Comparison of ENCODE assay signal across 19 mouse cellular contexts in genomic region chr3:97802927-97803326, GRCm38 (mm10).
DNase-seq lines count a peak whose midpoint lies in the region; ATAC-seq and TF ChIP-seq lines count a peak whose summit lies in the region.
"Had no signal": no experiment of that assay in that cellular context is flagged by ENCODE, and none has a peak within 500 bp of the region (broad histone marks: within the 10 kb centered on the region; RNA-seq: fewer than 3 reads in every experiment).

No protein-coding gene starts in this region.

- TF ChIP-seq CTCF in heart, adult 2 months (IDR thresholded peaks at IDR 0.05) = no peak
- no peak for TF ChIP-seq CTCF in lung, embryonic 14.5 days (IDR thresholded peaks at IDR 0.05; ENCODE audit: low read depth)
- no peak for TF ChIP-seq CTCF in heart, postnatal 0 days (IDR thresholded peaks at IDR 0.05; ENCODE audit: low read depth)

- H3K27ac ChIP-seq in heart, adult 2 months = peak overlapping the region; percentile 94
- H3K27ac ChIP-seq in heart, embryonic 13.5 days (replicated peaks) = peak overlapping the region; percentile 94
- peak overlapping the region; percentile 58; the same call in 1 of the 2 replicates for H3K27ac ChIP-seq in lung, embryonic 14.5 days (ENCODE audit: low read depth)
- peak overlapping the region; percentile 95 for H3K27ac ChIP-seq in heart, postnatal 0 days (ENCODE audit: low read depth)
- no peak overlapping the region for H3K27ac ChIP-seq in forebrain, embryonic 16.5 days (ENCODE audit: low read length)
- H3K27ac ChIP-seq: embryonic facial prominence, embryonic 12.5 days; forebrain, embryonic 15.5 days; hindbrain, embryonic 12.5 days; hindbrain, postnatal 0 days had no signal

- H3K9ac ChIP-seq in heart, adult 2 months (ENCODE audit: low read depth, low read length) = no peak overlapping the region; the same call in 1 of the 2 replicates
- H3K9ac ChIP-seq in heart, embryonic 13.5 days = peak overlapping the region; percentile 68
- H3K9ac ChIP-seq in lung, embryonic 14.5 days = no peak overlapping the region
- 0 out of 2 replicates have a peak overlapping the region, but pooled peaks have one; percentile 12 for H3K9ac ChIP-seq in heart, postnatal 0 days (replicated peaks; ENCODE audit: low read depth, low read length)
- H3K9ac ChIP-seq in forebrain, embryonic 16.5 days (replicated peaks; ENCODE audit: low read depth, low read length) = no peak overlapping the region
- H3K9ac ChIP-seq: embryonic facial prominence, embryonic 12.5 days; forebrain, embryonic 15.5 days; hindbrain, embryonic 12.5 days had no signal

- DNase-seq in heart, adult 2 months = peak in 1 of 2 experiments; percentile 18
- DNase-seq in heart, postnatal 4 days = no peak
- no peak for DNase-seq in heart, postnatal 14 days
- DNase-seq in lung, embryonic 14.5 days = no peak
- no peak for DNase-seq in lung, postnatal 14 days
- no peak for DNase-seq in heart, postnatal 0 days (ENCODE audit: low spot score)
- DNase-seq: adrenal gland, postnatal 14 days; cerebellum, adult 11-12 months; cerebellum, adult 9-10 months; cerebellum, postnatal 25 days had no signal

- H3K27me3 ChIP-seq in heart, adult 2 months (ENCODE audit: control insufficient read depth, insufficient read depth, low read length) = no peaks in the 10 kb centered on the region
- no peaks in the 10 kb centered on the region for H3K27me3 ChIP-seq in heart, embryonic 13.5 days (replicated peaks)
- H3K27me3 ChIP-seq in lung, embryonic 14.5 days (ENCODE audit: insufficient read depth, low read length) = no peaks in the 10 kb centered on the region
- H3K27me3 ChIP-seq in heart, postnatal 0 days (ENCODE audit: control insufficient read depth, insufficient read depth, low read length) = no peaks in the 10 kb centered on the region
- H3K27me3 ChIP-seq in forebrain, embryonic 16.5 days (replicated peaks; ENCODE audit: control insufficient read depth, insufficient read depth, low read length) = no peaks in the 10 kb centered on the region
- H3K27me3 ChIP-seq: CH12.LX; embryonic facial prominence, embryonic 12.5 days; forebrain, embryonic 15.5 days; hindbrain, embryonic 12.5 days; Patski had no signal

- no peak for TF ChIP-seq POLR2A in heart, adult 2 months (IDR thresholded peaks at IDR 0.05; ENCODE audit: insufficient read depth, low read depth, low read length)

- TF ChIP-seq EP300 in heart, adult 2 months (IDR thresholded peaks at IDR 0.05; ENCODE audit: insufficient read depth, low read depth, low read length) = no peak
- TF ChIP-seq EP300 in heart, postnatal 0 days (IDR thresholded peaks at IDR 0.05; ENCODE audit: low read depth) = no peak

- peaks cover 45% of the 10 kb centered on the region for H3K36me3 ChIP-seq in heart, adult 2 months (ENCODE audit: control insufficient read depth, insufficient read depth, low read length)
- no peaks in the 10 kb centered on the region for H3K36me3 ChIP-seq in heart, embryonic 13.5 days
- no peaks in the 10 kb centered on the region for H3K36me3 ChIP-seq in lung, embryonic 14.5 days (ENCODE audit: insufficient read depth)
- H3K36me3 ChIP-seq in heart, postnatal 0 days (replicated peaks; ENCODE audit: control insufficient read depth, insufficient read depth, low read length) = no peaks in the 10 kb centered on the region; the same call in 1 of the 2 replicates
- no peaks in the 10 kb centered on the region for H3K36me3 ChIP-seq in forebrain, embryonic 16.5 days (ENCODE audit: control insufficient read depth, insufficient read depth)
- H3K36me3 ChIP-seq: embryonic facial prominence, embryonic 12.5 days; forebrain, embryonic 15.5 days; hindbrain, embryonic 12.5 days had no signal

- intact Hi-C loops in heart, adult 2 months (cut with DNase I) = no loop called here
- intact Hi-C loops in heart, postnatal 14 days (cut with DNase I) = no loop called here

- peaks cover 6% of the 10 kb centered on the region for H3K4me1 ChIP-seq in heart, adult 2 months (ENCODE audit: control insufficient read depth, insufficient read depth, low read length)
- H3K4me1 ChIP-seq in heart, embryonic 13.5 days = peaks cover 75% of the 10 kb centered on the region
- no peaks in the 10 kb centered on the region for H3K4me1 ChIP-seq in lung, embryonic 14.5 days (ENCODE audit: insufficient read depth)
- H3K4me1 ChIP-seq in heart, postnatal 0 days (ENCODE audit: control insufficient read depth, insufficient read depth) = peaks cover 51% of the 10 kb centered on the region
- H3K4me1 ChIP-seq in forebrain, embryonic 16.5 days (replicated peaks; ENCODE audit: control insufficient read depth, insufficient read depth, low read length) = no peaks in the 10 kb centered on the region
- H3K4me1 ChIP-seq: embryonic facial prominence, embryonic 12.5 days; forebrain, embryonic 15.5 days; hindbrain, embryonic 12.5 days had no signal

- 69% methylated on average over 2 of the region's 2 CpGs for WGBS in heart, adult 2 months
- 67% methylated on average over 2 of the region's 2 CpGs for WGBS in heart, embryonic 13.5 days
- WGBS in lung, embryonic 14.5 days = 81% methylated on average over 2 of the region's 2 CpGs
- WGBS in heart, postnatal 0 days = 69% methylated on average over 2 of the region's 2 CpGs
- 89% methylated on average over 2 of the region's 2 CpGs for WGBS in forebrain, embryonic 16.5 days

- H3K79me2 ChIP-seq in heart, adult 2 months (replicated peaks; ENCODE audit: control insufficient read depth, insufficient read depth, low read length) = no peaks in the 10 kb centered on the region

- H3K4me3 ChIP-seq in heart, adult 2 months = no peak overlapping the region
- H3K4me3 ChIP-seq in heart, embryonic 13.5 days = no peak overlapping the region
- no peak overlapping the region for H3K4me3 ChIP-seq in lung, embryonic 14.5 days (ENCODE audit: low read depth, low read length)
- H3K4me3 ChIP-seq in heart, postnatal 0 days (ENCODE audit: low read depth, low read length) = no peak overlapping the region
- H3K4me3 ChIP-seq in forebrain, embryonic 16.5 days (replicated peaks; ENCODE audit: low read length) = no peak overlapping the region
- H3K4me3 ChIP-seq: embryonic facial prominence, embryonic 12.5 days; forebrain, embryonic 15.5 days; hindbrain, embryonic 12.5 days had no signal

- no peaks in the 10 kb centered on the region for H3K9me3 ChIP-seq in heart, embryonic 13.5 days
- H3K9me3 ChIP-seq in lung, embryonic 14.5 days (ENCODE audit: low read depth, low read length) = no peaks in the 10 kb centered on the region
- no peaks in the 10 kb centered on the region for H3K9me3 ChIP-seq in heart, postnatal 0 days (replicated peaks; ENCODE audit: control insufficient read depth, low read length)
- no peaks in the 10 kb centered on the region for H3K9me3 ChIP-seq in forebrain, embryonic 16.5 days (ENCODE audit: control insufficient read depth, low read length)
- H3K9me3 ChIP-seq: embryonic facial prominence, embryonic 12.5 days; forebrain, embryonic 15.5 days; hindbrain, embryonic 12.5 days had no signal

- no peak for ATAC-seq in heart, embryonic 13.5 days (ENCODE audit: extremely low read depth, insufficient number of reproducible peaks, low FRiP score, low TSS enrichment)
- ATAC-seq in lung, embryonic 14.5 days (ENCODE audit: insufficient read depth) = no peak
- ATAC-seq in heart, postnatal 0 days (ENCODE audit: insufficient read depth, low read depth) = no peak
- no peak for ATAC-seq in forebrain, embryonic 16.5 days
- ATAC-seq: activated CD4-positive, CD25-positive, alpha-beta regulatory T cell, adult 4 months; forebrain, embryonic 15.5 days; hindbrain, postnatal 0 days had no signal

- H3K4me2 ChIP-seq in heart, embryonic 13.5 days = peak overlapping the region; percentile 51
- H3K4me2 ChIP-seq in lung, embryonic 14.5 days = no peak overlapping the region
- H3K4me2 ChIP-seq in heart, postnatal 0 days (ENCODE audit: low read depth, low read length) = no peak overlapping the region
- no peak overlapping the region for H3K4me2 ChIP-seq in forebrain, embryonic 16.5 days (ENCODE audit: low read length)
- H3K4me2 ChIP-seq: embryonic facial prominence, embryonic 12.5 days; forebrain, embryonic 15.5 days; hindbrain, embryonic 12.5 days had no signal

Comparison
In these comparisons a context has a peak if more than half of its experiments do, and no peak if none do; other contexts are left out.
1. H3K9ac ChIP-seq: peak in heart, embryonic 13.5 days (single experiment) and heart, postnatal 0 days (single experiment); none in heart, adult 2 months (single experiment), lung, embryonic 14.5 days (single experiment) and forebrain, embryonic 16.5 days (single experiment).